ENCODE assay signal across 25 mouse cellular contexts in genomic region chr2:157789226-157789625, GRCm38 (mm10). TPM values are rescaled to one million over a fixed set of nuclear protein-coding genes. Genes with fewer than 3 reads are reported as not detected.
A peak's percentile ranks its signal among the peaks of the same experiment; 100 is the strongest.
DNase-seq lines count a peak whose midpoint lies in the region; ATAC-seq lines count a peak whose summit lies in the region.
"Had no signal": no experiment of that assay in that cellular context is flagged by ENCODE, and none has a peak within 500 bp of the region (broad histone marks: within the 10 kb centered on the region; RNA-seq: fewer than 3 reads in every experiment).

No protein-coding gene starts in this region.

- H3K36me3 ChIP-seq in midbrain, embryonic 16.5 days (ENCODE audit: control insufficient read depth, insufficient read depth, low read length) = no peaks in the 10 kb centered on the region
- H3K36me3 ChIP-seq in midbrain, embryonic 10.5 days = peaks cover 31% of the 10 kb centered on the region
- H3K36me3 ChIP-seq in hindbrain, embryonic 14.5 days (replicated peaks; ENCODE audit: control insufficient read depth, insufficient read depth) = peaks cover 9% of the 10 kb centered on the region; the same call in 1 of the 2 replicates

- DNase-seq in cerebellum, adult 9-10 months = peak; percentile 28
- no peak for DNase-seq in cerebellum, adult 11 months
- DNase-seq in midbrain, embryonic 10.5 days (ENCODE audit: low spot score) = no peak
- DNase-seq in cerebellum, postnatal 14 days = peak; percentile 66 to 75
- DNase-seq in hindbrain, embryonic 14.5 days (ENCODE audit: low spot score) = no peak
- DNase-seq in kidney, adult 9 months = no peak
- DNase-seq: adrenal gland, postnatal 36 days; gastrocnemius, postnatal 10 days; kidney, adult 8-10 months; kidney, postnatal 14 days; liver; lung, postnatal 36 days; right cerebral cortex, postnatal 25 days; spleen, adult 18-20 months had no signal

- ATAC-seq in midbrain, embryonic 16.5 days = peak; percentile 22; the same call in 1 of the 2 replicates
- no peak for ATAC-seq in hindbrain, embryonic 14.5 days (ENCODE audit: low FRiP score)
- ATAC-seq: CD4-positive, CD25-positive, alpha-beta regulatory T cell, adult 4 months; forebrain, embryonic 16.5 days; intestine, embryonic 15.5 days had no signal

- no peaks in the 10 kb centered on the region for H3K9me3 ChIP-seq in midbrain, embryonic 16.5 days (replicated peaks; ENCODE audit: control insufficient read depth, low read length, poor library complexity, severe bottlenecking)
- no peaks in the 10 kb centered on the region for H3K9me3 ChIP-seq in midbrain, embryonic 10.5 days (replicated peaks)
- no peaks in the 10 kb centered on the region for H3K9me3 ChIP-seq in hindbrain, embryonic 14.5 days (ENCODE audit: control insufficient read depth, low read length)
- H3K9me3 ChIP-seq: embryonic facial prominence, embryonic 15.5 days; heart, embryonic 10.5 days; intestine, embryonic 15.5 days; limb, embryonic 10.5 days; liver, embryonic 15.5 days; lung, embryonic 15.5 days; neural tube, embryonic 12.5 days had no signal

- H3K27me3 ChIP-seq in midbrain, embryonic 16.5 days (ENCODE audit: control insufficient read depth, insufficient read depth, low read depth, low read length) = no peaks in the 10 kb centered on the region
- H3K27me3 ChIP-seq in midbrain, embryonic 10.5 days (ENCODE audit: low read depth, poor library complexity, severe bottlenecking) = peaks cover 32% of the 10 kb centered on the region
- H3K27me3 ChIP-seq in hindbrain, embryonic 14.5 days (ENCODE audit: control insufficient read depth, insufficient read depth, low read length) = peaks cover 3% of the 10 kb centered on the region; the same call in 1 of the 2 replicates
- H3K27me3 ChIP-seq: embryonic facial prominence, embryonic 15.5 days; intestine, embryonic 15.5 days; liver, embryonic 15.5 days; lung, embryonic 15.5 days had no signal

- no peak overlapping the region for H3K4me2 ChIP-seq in midbrain, embryonic 16.5 days (ENCODE audit: low read length)
- no peak overlapping the region for H3K4me2 ChIP-seq in hindbrain, embryonic 14.5 days (replicated peaks)
- H3K4me2 ChIP-seq: embryonic facial prominence, embryonic 15.5 days; intestine, embryonic 15.5 days; liver, embryonic 15.5 days; lung, embryonic 15.5 days; neural tube, embryonic 12.5 days had no signal

- H3K4me3 ChIP-seq in midbrain, embryonic 16.5 days (ENCODE audit: low read depth, low read length) = no peak overlapping the region
- H3K4me3 ChIP-seq in midbrain, embryonic 10.5 days = no peak overlapping the region
- no peak overlapping the region for H3K4me3 ChIP-seq in hindbrain, embryonic 14.5 days (replicated peaks; ENCODE audit: low read length)
- H3K4me3 ChIP-seq: embryonic facial prominence, embryonic 15.5 days; heart, embryonic 10.5 days; intestine, embryonic 15.5 days; layer of hippocampus, adult 2 months; limb, embryonic 10.5 days; liver, embryonic 15.5 days; lung, embryonic 15.5 days; neural tube, embryonic 12.5 days had no signal

- H3K27ac ChIP-seq in midbrain, embryonic 16.5 days (ENCODE audit: low read length) = no peak overlapping the region
- no peak overlapping the region for H3K27ac ChIP-seq in midbrain, embryonic 10.5 days (replicated peaks)
- H3K27ac ChIP-seq in hindbrain, embryonic 14.5 days = peak overlapping the region; percentile 53
- H3K27ac ChIP-seq: embryonic facial prominence, embryonic 15.5 days; heart, embryonic 10.5 days; intestine, embryonic 15.5 days; layer of hippocampus, adult 2 months; limb, embryonic 10.5 days; liver, embryonic 15.5 days; lung, embryonic 15.5 days; neural tube, embryonic 12.5 days had no signal

- H3K4me1 ChIP-seq in midbrain, embryonic 16.5 days (ENCODE audit: control insufficient read depth, insufficient read depth, low read length) = peaks cover 18% of the 10 kb centered on the region
- peaks cover 29% of the 10 kb centered on the region for H3K4me1 ChIP-seq in midbrain, embryonic 10.5 days
- peaks cover 32% of the 10 kb centered on the region for H3K4me1 ChIP-seq in hindbrain, embryonic 14.5 days (replicated peaks; ENCODE audit: control insufficient read depth, insufficient read depth, low read length)
- H3K4me1 ChIP-seq: embryonic facial prominence, embryonic 15.5 days; intestine, embryonic 15.5 days; lung, embryonic 15.5 days had no signal

- 71% methylated on average over 7 of the region's 7 CpGs for WGBS in midbrain, embryonic 16.5 days
- WGBS in midbrain, embryonic 10.5 days = 82% methylated on average over 7 of the region's 7 CpGs
- 77% methylated on average over 7 of the region's 7 CpGs for WGBS in hindbrain, embryonic 14.5 days

- H3K9ac ChIP-seq in midbrain, embryonic 16.5 days (ENCODE audit: low read depth, low read length) = peak overlapping the region; percentile 36; the same call in 1 of the 2 replicates
- no peak overlapping the region for H3K9ac ChIP-seq in hindbrain, embryonic 14.5 days
- H3K9ac ChIP-seq: embryonic facial prominence, embryonic 15.5 days; intestine, embryonic 15.5 days; liver, embryonic 15.5 days; lung, embryonic 15.5 days; neural tube, embryonic 12.5 days had no signal

RNA-seq across cellular contexts. Expression of gene Ctnnbl1, which starts 52.0 kb away (rescaled TPM):
- polyA plus RNA-seq in midbrain, embryonic 16.5 days (2015; fragmentation: Nextera tagmentation; extraction: Ambion mirVana) = 62.7 and 63.6 TPM in 2 replicates
- polyA plus RNA-seq in midbrain, embryonic 10.5 days (2016; fragmentation: Nextera tagmentation; extraction: Ambion mirVana) = 96.0 and 102 TPM in 2 replicates
- 53.3 and 59.5 TPM in 2 replicates for polyA plus RNA-seq in hindbrain, embryonic 14.5 days (2014; fragmentation: Nextera tagmentation; extraction: Ambion mirVana)

Comparison
In these comparisons a context has a peak if more than half of its experiments do, and no peak if none do; other contexts are left out.
1. DNase-seq: peak in cerebellum, adult 9-10 months (single experiment) and cerebellum, postnatal 14 days (2 of 2); none in cerebellum, adult 11 months (single experiment), midbrain, embryonic 10.5 days (single experiment), hindbrain, embryonic 14.5 days (single experiment) and kidney, adult 9 months (single experiment).